Mouse (Mus musculus): Measurements from ENCODE around the gene Rnf31.
A peak's percentile ranks its signal among the peaks of the same experiment; 100 is the strongest.

DNA sequence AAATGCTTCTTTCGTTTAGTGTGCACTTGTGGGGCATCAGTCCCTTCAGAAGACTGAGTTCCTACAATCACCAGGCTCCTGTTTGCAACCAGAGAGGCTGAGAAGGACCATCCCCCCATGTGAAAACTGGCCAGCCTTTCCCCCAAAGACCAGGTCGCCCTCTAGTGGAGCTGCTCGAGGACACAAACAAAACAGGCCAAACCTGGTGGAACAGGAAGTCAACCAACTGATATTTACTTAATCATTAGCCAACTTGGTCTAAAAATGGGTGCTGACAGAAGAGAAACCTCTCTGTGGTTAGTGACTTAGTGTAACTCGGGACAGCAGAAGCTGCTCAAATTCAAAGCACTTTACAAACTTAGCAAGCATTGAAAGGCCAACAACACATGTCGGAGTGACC lies 34.5 kb upstream of the Rnf31 start:
- peak; percentile 99 for TF ChIP-seq CTCF (IDR thresholded peaks at IDR 0.05; ENCODE audit: low read depth)
- peak; percentile 76; the same call in 1 of the 2 replicates for TF ChIP-seq EP300 (IDR thresholded peaks at IDR 0.05; ENCODE audit: low read depth)
